Mouse (Mus musculus) neural tube, embryonic 14.5 days (tissue): Measurements from ENCODE around the gene Zfp46. TPM values are rescaled to one million over a fixed set of nuclear protein-coding genes. Genes with fewer than 3 reads are reported as not detected.

Experiments used
- ATAC-seq: fragments of 200-750 bp; cut with Nextera tagmentation; 2 replicates; pipeline ENCODE4 v1.8.0; 2017; ENCODE audit warnings: low read depth, mild to moderate bottlenecking, moderate TSS enrichment, moderate library complexity
- H3K27ac ChIP-seq: fragments of 300-500 bp; sonication (generic); 2 replicates; pipeline ENCODE4 v1.5.1; 2014; ENCODE audit warnings: low read depth, mild to moderate bottlenecking, control low read depth, low read length, moderate library complexity, mixed read lengths
- H3K27me3 ChIP-seq: fragments of 300-500 bp; sonication (generic); 2 replicates; pipeline ENCODE4 v1.6.1; 2014; ENCODE audit warnings: low read length; ENCODE audit not compliant: control insufficient read depth, insufficient read depth
- H3K36me3 ChIP-seq: fragments of 300-500 bp; sonication (generic); 2 replicates; pipeline ENCODE4 v1.6.1; 2014; ENCODE audit warnings: low read length, mixed read lengths; ENCODE audit not compliant: control insufficient read depth, insufficient read depth
- H3K4me1 ChIP-seq: fragments of 300-500 bp; sonication (generic); 2 replicates; pipeline ENCODE4 v1.6.1; 2014; ENCODE audit warnings: low read length; ENCODE audit not compliant: control insufficient read depth, insufficient read depth
- H3K4me2 ChIP-seq: fragments of 300-500 bp; sonication (generic); 2 replicates; pipeline ENCODE4 v1.6.1; 2014; ENCODE audit warnings: mild to moderate bottlenecking, low read depth, low read length, control low read depth
- H3K4me3 ChIP-seq: fragments of 300-500 bp; sonication (generic); 2 replicates; pipeline ENCODE4 v1.5.1; 2014; ENCODE audit warnings: low read depth, low read length, control low read depth, mixed read lengths
- H3K9ac ChIP-seq: fragments of 300-500 bp; sonication (generic); replicated peaks from 2 replicates; pipeline ENCODE4 v1.6.1; 2014; ENCODE audit warnings: low read depth, mild to moderate bottlenecking, control low read depth, low read length, mixed read lengths
- H3K9me3 ChIP-seq: fragments of 300-500 bp; sonication (generic); 2 replicates; pipeline ENCODE4 v1.6.1; 2016; ENCODE audit warnings: low read length; ENCODE audit not compliant: control insufficient read depth
- WGBS: fragments of 180-500 bp; shearing (Covaris S2); extraction: QIAGEN DNeasy Blood & Tissue Kit; methylation state at CpG from one replicate; pipeline ENCODE4 v1.1.7; 2014; 5-methylcytosine and 5-hydroxymethylcytosine counted together
- polyA plus RNA-seq: library from polyadenylated mRNA; unstranded; fragments of >200 nt; fragmentation: Nextera tagmentation; extraction: Ambion mirVana; gene quantifications from 2 replicates; pipeline ENCODE4 v1.2.1, GENCODE M21; 2014

Zfp46 gene
- polyA plus RNA-seq, 1 experiment from 2014 or later: 51.3 TPM

DNA sequence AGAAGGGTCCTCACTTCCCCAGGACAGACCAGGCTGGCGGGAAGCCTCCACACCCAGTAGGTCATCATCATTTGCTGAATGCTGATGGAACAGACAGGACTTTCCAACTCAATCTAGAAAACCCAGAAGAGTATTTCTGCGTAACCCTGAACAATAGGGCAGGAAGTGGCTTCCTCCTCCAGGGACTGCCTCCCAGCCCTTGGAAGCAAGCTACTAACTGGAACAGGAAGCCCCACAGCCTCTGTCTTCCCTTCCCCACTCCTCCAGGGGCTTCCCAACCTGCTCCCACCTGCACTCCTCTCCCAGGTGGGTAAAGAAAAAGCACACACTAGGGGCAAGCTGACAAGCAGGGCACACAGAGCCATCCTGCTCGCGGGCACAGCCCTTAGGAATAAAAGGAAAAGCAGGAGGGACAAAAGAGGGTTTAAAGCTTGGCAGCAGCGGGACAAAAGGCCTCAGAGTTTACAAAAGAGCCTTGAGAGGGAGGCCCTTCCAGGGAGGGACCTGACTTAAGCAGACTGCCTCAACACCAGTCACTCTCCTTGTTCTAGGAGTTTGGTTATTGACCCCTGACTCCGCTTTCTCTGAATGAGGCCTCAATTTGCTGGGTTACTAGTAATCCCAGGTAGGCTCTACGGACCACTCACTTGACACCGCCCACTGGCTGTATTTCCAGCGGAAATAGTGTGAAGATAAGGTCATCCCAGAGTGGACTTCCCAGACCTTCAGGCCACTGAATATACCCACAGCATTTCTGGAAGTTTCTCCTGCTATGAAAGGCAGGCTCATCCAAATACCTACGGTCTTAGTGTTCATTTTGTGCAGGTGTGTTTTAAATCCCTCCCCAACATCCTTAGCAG, 1.6 kb upstream of the Zfp46 start:
- no peak overlapping the region for H3K4me3 ChIP-seq
- peaks cover 26% of the 10 kb centered on the region for H3K4me1 ChIP-seq
- no peak overlapping the region for H3K4me2 ChIP-seq
- ATAC-seq: no peak
- 22% methylated on average over 10 of the region's 10 CpGs for WGBS
- peak overlapping the region; percentile 88 for H3K27ac ChIP-seq
- peaks cover 6% of the 10 kb centered on the region; the same call in 1 of the 2 replicates for H3K36me3 ChIP-seq
- no peaks in the 10 kb centered on the region for H3K9me3 ChIP-seq
- H3K9ac ChIP-seq: no peak overlapping the region
- no peaks in the 10 kb centered on the region for H3K27me3 ChIP-seq

- H3K36me3 ChIP-seq: peaks cover 13% of the 10 kb centered on the region; the same call in 1 of the 2 replicates
- H3K4me3 ChIP-seq: no peak overlapping the region
- H3K9me3 ChIP-seq: no peaks in the 10 kb centered on the region
- peaks cover 26% of the 10 kb centered on the region for H3K4me1 ChIP-seq
- H3K9ac ChIP-seq: no peak overlapping the region; the same call in 1 of the 2 replicates
- peak; percentile 33; the same call in 1 of the 2 replicates for ATAC-seq
- peak overlapping the region; percentile 65 for H3K4me2 ChIP-seq
- peaks cover 3% of the 10 kb centered on the region for H3K27me3 ChIP-seq
- peak overlapping the region; percentile 88 for H3K27ac ChIP-seq
- WGBS: 21% methylated on average over 2 of the region's 2 CpGs
Observed at GRCm38 (mm10) chr4:136283783-136284182, 700 bp upstream of the Zfp46 start.

GRCm38 (mm10) chr4:136284891-136285290, 408 bp downstream of the Zfp46 start:
- H3K27me3 ChIP-seq: peaks cover 7% of the 10 kb centered on the region
- H3K4me3 ChIP-seq: peak overlapping the region; percentile 55
- H3K9me3 ChIP-seq: no peaks in the 10 kb centered on the region
- 24% methylated on average over 6 of the region's 6 CpGs for WGBS
- peak overlapping the region; percentile 65 for H3K4me2 ChIP-seq
- peak overlapping the region; percentile 62 for H3K9ac ChIP-seq
- H3K4me1 ChIP-seq: peaks cover 26% of the 10 kb centered on the region
- H3K27ac ChIP-seq: peak overlapping the region; percentile 88
- no peak; the same call in 1 of the 2 replicates for ATAC-seq
- H3K36me3 ChIP-seq: peaks cover 20% of the 10 kb centered on the region; the same call in 1 of the 2 replicates

DNA sequence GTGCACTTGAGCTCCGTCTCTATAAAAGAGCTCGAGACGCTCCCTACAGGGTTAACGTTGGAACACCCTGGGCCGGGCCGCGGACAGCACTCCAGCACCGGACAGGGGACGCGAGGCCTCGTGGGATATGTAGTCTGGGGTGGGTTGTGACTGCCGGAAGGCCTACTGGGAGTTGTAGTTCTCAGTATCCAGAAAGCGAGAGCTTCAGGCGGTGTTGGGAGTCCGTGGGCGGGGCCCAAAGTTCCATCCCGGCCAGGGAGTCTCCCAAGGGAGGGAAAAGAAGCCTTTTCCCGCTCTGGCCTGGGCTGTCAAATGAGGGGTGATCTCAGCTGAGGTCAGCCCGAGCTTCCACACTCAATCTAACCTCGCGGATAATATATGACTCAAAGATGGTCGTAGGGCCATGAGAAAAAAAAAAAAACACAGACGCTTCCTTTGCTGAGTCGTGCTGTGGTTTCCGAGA, 896 bp downstream of the Zfp46 start:
- under 1% methylated on average over 25 of the region's 25 CpGs for WGBS

DNA sequence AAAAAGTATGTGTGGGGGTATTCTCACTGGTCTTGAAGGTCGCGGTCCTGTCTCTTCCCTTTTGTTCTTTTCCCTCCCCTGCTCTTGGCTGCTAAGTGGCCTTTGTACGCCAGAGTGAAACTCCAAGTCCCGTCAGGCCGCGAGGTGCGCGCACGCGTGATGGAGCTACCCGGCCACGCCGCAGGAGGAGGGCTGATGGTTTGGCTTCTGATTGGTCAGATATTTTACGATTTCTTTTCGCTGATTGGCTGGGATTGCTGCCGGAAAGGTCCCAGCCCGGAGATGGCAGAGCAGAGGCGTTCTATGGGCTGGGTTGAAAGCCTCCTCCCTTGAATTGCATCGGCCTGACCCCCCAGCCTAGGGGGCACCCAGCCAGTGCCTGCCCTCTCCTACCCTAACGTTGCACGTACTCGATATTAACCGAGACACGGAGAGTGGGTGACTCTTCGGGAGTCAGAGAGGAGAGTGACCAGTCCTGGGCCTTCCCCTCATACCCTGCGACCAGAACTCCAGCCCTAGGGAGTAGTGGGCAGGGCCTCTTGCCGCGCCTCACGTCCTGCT, 1.4 kb downstream of the Zfp46 start:
- Histone ChIP-seq H3K27ac (peak overlapping the region; percentile 88), H3K9me3 (no peaks in the 10 kb centered on the region), H3K4me2 (peak overlapping the region; percentile 65), H3K9ac (peak overlapping the region; percentile 62), H3K4me1 (peaks cover 29% of the 10 kb centered on the region), H3K4me3 (peak overlapping the region; percentile 55), H3K36me3 (peaks cover 29% of the 10 kb centered on the region), H3K27me3 (peaks cover 7% of the 10 kb centered on the region)
- peak; percentile 84 for ATAC-seq
- under 1% methylated on average over 29 of the region's 29 CpGs for WGBS

More for the DNA sequence above, 896 bp downstream of the Zfp46 start:
- Histone ChIP-seq H3K4me2 (peak overlapping the region; percentile 65), H3K27ac (peak overlapping the region; percentile 88), H3K9ac (peak overlapping the region; percentile 62), H3K27me3 (peaks cover 7% of the 10 kb centered on the region), H3K4me3 (peak overlapping the region; percentile 55), H3K4me1 (peaks cover 29% of the 10 kb centered on the region), H3K9me3 (no peaks in the 10 kb centered on the region), H3K36me3 (peaks cover 25% of the 10 kb centered on the region)
- peak; percentile 95 for ATAC-seq

GRCm38 (mm10) chr4:136289918-136290780, 5.7 kb downstream of the Zfp46 start:
- no peak for ATAC-seq
- Histone ChIP-seq H3K4me3 (no peak overlapping the region), H3K4me1 (peaks cover 10% of the 10 kb centered on the region), H3K36me3 (peaks cover 57% of the 10 kb centered on the region), H3K27ac (no peak overlapping the region), H3K4me2 (no peak overlapping the region), H3K9me3 (no peaks in the 10 kb centered on the region), H3K9ac (no peak overlapping the region), H3K27me3 (peaks cover 7% of the 10 kb centered on the region)
- 31% methylated on average over 66 of the region's 66 CpGs for WGBS

- Histone ChIP-seq H3K9me3 (no peaks in the 10 kb centered on the region), H3K27me3 (peaks cover 7% of the 10 kb centered on the region), H3K4me3 (no peak overlapping the region), H3K36me3 (peaks cover 57% of the 10 kb centered on the region), H3K4me1 (peaks cover 10% of the 10 kb centered on the region), H3K27ac (no peak overlapping the region), H3K4me2 (no peak overlapping the region), H3K9ac (no peak overlapping the region)
- 35% methylated on average over 39 of the region's 39 CpGs for WGBS
- no peak for ATAC-seq
Observed at GRCm38 (mm10) chr4:136290781-136291595, 6.5 kb downstream of the Zfp46 start.

GRCm38 (mm10) chr4:136291692-136292091, 7.2 kb downstream of the Zfp46 start:
- 89% methylated on average over 6 of the region's 6 CpGs for WGBS
- Histone ChIP-seq H3K27ac (no peak overlapping the region), H3K27me3 (peaks cover 7% of the 10 kb centered on the region), H3K9ac (no peak overlapping the region), H3K4me1 (peaks cover 8% of the 10 kb centered on the region), H3K4me3 (no peak overlapping the region), H3K4me2 (no peak overlapping the region), H3K9me3 (no peaks in the 10 kb centered on the region), H3K36me3 (peaks cover 57% of the 10 kb centered on the region)
- ATAC-seq: no peak
